Mouse (Mus musculus): ENCODE measurements around the gene Hcfc2.

- TF ChIP-seq CTCF (conservative IDR thresholded peaks at IDR 0.05; ENCODE audit: low read length) = no peak
- no peak for TF ChIP-seq POU5F1 (IDR thresholded peaks at IDR 0.05; ENCODE audit: borderline replicate concordance, low read length)
- TF ChIP-seq NANOG (IDR thresholded peaks at IDR 0.05; ENCODE audit: borderline replicate concordance, low read length) = no peak
Measured at GRCm38 (mm10) chr10:82696453-82697079, 606 bp downstream of the Hcfc2 start.
